Mouse (Mus musculus) left cerebral cortex, adult 8-10 months (tissue): ENCODE measurements at regions not wholly inside any gene's neighbourhood (a gene's known extent, or its start where the extent isn't known, plus 50 kb on each side); places are given as distances from the start of the nearest gene placed in this dataset.
A peak's percentile ranks its signal among the peaks of the same experiment; 100 is the strongest.

ENCODE experiments used
- DNase-seq, 2 experiments: peaks; one replicate each; pipeline ENCODE4 v3.0.0; 2022; ENCODE audit warnings: low spot score in 2 of 2

DNA sequence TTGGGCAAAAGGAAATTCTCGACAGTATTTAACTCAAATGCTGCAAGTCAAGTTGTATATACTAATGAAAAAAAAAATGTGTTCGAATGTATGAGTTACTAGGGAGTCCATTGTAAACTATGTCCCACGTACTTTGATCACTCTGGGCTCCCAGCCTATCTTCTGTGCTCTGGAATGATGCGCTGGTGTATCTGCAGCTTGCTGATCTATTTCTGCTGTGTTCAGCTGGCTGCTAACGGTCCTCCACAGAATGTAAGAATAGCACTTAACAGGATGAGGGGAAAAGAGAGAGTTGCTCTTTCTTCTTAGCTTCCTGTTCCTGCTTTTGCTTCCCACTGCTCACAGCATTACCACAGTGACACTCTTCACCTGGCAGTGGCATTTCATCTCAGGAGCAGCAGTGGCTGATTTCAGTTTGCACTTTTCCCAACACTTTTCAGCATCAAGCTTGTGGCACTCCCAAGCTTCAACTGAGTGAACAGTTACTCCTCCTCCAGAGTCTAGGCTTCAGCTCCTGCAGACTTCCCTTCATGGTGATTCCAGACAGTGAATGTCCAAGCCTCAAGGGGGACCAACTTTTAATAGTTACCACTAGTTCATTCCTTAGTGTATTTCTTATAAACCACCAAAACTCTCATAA lies 425.9 kb downstream of the Arap2 start:
- DNase-seq: peak in 1 of 2 experiments; percentile 16

DNA sequence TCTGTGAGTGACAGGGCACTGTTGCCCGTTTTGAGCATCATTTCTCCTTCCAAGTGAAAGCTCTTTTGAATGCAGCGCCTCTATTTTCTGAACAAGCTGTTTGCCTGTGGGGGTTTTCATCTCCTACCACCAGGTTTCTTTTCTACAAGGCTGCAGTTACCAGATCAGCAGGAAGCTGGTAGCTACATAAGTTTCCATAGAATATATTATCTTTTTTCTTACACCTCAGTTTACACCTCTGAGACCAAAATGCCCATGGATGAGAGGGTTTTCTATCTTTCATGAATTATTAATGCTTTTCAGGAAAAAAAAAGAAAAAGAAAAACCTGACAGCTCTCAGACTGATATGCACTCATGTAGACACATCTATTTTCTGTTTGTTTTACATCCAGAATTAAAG lies 445.3 kb downstream of the Arap2 start:
- no peak for DNase-seq

DNA sequence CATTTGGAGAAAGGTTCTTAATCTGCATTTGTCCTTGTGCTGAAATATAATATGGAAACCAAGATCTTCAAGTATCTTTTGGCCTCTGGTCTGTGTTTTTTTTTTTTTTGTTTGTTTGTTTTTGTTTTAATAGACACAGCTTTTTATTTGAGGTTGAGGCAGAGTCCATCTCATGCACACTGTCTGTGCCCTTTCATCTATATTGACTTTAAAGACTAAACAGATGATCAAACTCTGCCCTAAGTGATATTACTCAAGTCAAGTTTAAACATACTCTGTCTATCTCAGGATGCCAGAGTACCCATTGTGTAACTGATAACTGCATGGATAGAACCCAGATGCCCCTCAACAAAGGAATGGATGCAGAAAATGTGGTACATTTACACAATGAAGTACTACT lies 460.4 kb downstream of the Arap2 start:
- DNase-seq: no peak

DNA sequence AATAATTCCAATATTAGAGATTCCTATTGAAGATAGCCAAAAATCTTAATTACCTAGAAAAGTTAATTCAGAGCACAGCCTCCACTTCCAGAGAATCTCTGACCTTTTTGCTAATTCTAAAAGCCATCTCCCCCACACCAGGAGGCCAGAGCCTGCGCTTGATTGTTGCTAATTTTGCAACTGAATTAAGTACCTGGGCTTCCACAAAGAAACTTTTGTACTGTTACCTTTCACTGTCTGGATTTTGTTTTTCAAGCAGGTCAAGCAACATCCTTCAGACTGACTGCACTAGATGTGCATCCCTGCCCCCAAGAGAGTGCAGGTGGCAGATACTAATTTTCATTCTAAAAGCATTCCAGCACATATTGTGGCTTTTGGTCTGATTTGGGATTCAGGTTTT lies 469.1 kb downstream of the Arap2 start:
- no peak for DNase-seq
